Mouse (Mus musculus) C2C12 (cell line): Measurements from ENCODE around the gene Spocd1. TPM values are rescaled to one million over a fixed set of nuclear protein-coding genes. Genes with fewer than 3 reads are reported as not detected.
A peak's percentile ranks its signal among the peaks of the same experiment; 100 is the strongest.

Experiments
- H3K27me3 ChIP-seq: one replicate; pipeline ENCODE4 v1.6.1; 2011; ENCODE audit not compliant: control insufficient read depth, insufficient read depth, insufficient read length
- H3K36me3 ChIP-seq: one replicate; pipeline ENCODE4 v1.6.1; 2011; ENCODE audit not compliant: control insufficient read depth, insufficient read depth
- H3K4me3 ChIP-seq: one replicate; pipeline ENCODE4 v1.5.1; 2011; ENCODE audit warnings: mild to moderate bottlenecking, control low read depth; ENCODE audit not compliant: poor library complexity, insufficient read depth, severe bottlenecking
- H3K79me2 ChIP-seq: one replicate; pipeline ENCODE4 v1.6.1; 2011; ENCODE audit not compliant: control insufficient read depth, insufficient read depth
- H3K79me3 ChIP-seq: one replicate; pipeline ENCODE4 v1.6.1; 2011; ENCODE audit warnings: low read depth, control low read depth
- H3ac ChIP-seq: one replicate; pipeline ENCODE3; 2011; ENCODE audit warnings: low read depth; ENCODE audit not compliant: control insufficient read depth, insufficient read length
- CEBPB ChIP-seq: IDR thresholded peaks from one replicate; pipeline ENCODE4 v1.6.1; 2011; ENCODE audit warnings: low read depth, mild to moderate bottlenecking, control low read depth, moderate library complexity
- CTCF ChIP-seq: IDR thresholded peaks from one replicate; pipeline ENCODE4 v1.5.1; 2011; ENCODE audit not compliant: control insufficient read depth, insufficient read depth, insufficient read length
- FOSL1 ChIP-seq: IDR thresholded peaks from one replicate; pipeline ENCODE4 v1.8.0; 2011; ENCODE audit warnings: mild to moderate bottlenecking, low read length; ENCODE audit not compliant: poor library complexity, insufficient read depth, severe bottlenecking
- MAX ChIP-seq: IDR thresholded peaks from one replicate; pipeline ENCODE4 v1.6.1; 2011; ENCODE audit warnings: mild to moderate bottlenecking, control low read depth
- MYOD1 ChIP-seq: IDR thresholded peaks from one replicate; pipeline ENCODE4 v1.6.1; 2011; ENCODE audit warnings: low read depth; ENCODE audit not compliant: control insufficient read depth, insufficient read length
- MYOG ChIP-seq: IDR thresholded peaks from one replicate; pipeline ENCODE4 v1.6.1; 2011; ENCODE audit not compliant: control insufficient read depth, insufficient read length; ENCODE audit errors: extremely low read depth
- USF1 ChIP-seq: IDR thresholded peaks from one replicate; pipeline ENCODE4 v1.6.1; 2011; ENCODE audit warnings: low read depth, mild to moderate bottlenecking, control low read depth, moderate library complexity
- polyA plus RNA-seq: library from polyadenylated mRNA; unstranded; fragments of >200 nt; fragmentation: generic; extraction: Trizol; gene quantifications from one replicate; pipeline ENCODE4 v1.2.1, GENCODE M21; 2012; ENCODE audit warnings: missing spikeins

Gene Spocd1
- polyA plus RNA-seq, 1 experiment = 0.02 TPM

DNA sequence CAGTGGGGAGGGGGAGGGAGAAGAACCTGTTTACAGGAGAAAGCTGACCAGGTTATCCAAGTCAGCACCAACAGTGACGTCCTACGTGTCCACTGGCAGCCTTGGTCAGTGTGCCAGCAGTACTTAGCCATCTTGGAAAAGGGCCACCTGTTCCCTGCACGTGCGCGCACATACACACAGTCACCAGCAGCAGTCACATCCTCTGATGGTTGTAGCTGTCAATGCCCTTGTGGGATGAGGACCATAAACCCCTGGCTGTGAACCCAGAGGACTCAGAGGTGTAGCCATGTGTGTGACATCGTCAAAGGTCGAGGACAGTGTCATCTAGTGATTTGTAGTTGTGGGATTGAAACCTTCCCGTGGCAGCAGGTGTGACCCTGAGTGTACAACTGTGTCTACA is 4.9 kb upstream of the Spocd1 start:
- Histone ChIP-seq H3K79me3 (no peaks in the 10 kb centered on the region), H3K4me3 (no peak overlapping the region), H3ac (no peak overlapping the region)

DNA sequence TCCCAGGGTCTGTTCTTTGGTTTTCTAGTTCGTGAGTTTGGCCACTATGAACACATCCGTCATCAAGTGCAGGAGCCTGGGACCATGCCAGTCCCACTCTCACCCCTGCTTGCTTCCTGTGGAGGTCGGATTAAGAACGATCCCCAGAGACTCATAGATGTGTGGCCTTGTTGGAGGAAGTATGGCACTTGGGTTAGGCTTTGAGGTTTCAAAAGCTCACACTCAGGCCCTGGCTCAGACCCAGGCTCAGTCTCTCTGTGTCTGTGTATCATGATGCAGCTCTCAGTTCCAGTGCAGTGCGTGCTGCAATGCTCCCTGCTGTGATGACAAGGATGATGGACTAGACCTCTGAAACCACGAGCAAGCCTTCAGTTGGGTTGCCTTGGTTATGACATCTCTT is 4.4 kb upstream of the Spocd1 start:
- Histone ChIP-seq H3K36me3 (no peaks in the 10 kb centered on the region), H3K79me3 (no peaks in the 10 kb centered on the region), H3K4me3 (no peak overlapping the region), H3K79me2 (no peaks in the 10 kb centered on the region), H3K27me3 (no peaks in the 10 kb centered on the region), H3ac (no peak overlapping the region)
- no peak for TF ChIP-seq USF1

More for the DNA sequence above, 4.9 kb upstream of the Spocd1 start:
- TF ChIP-seq MAX = no peak
- TF ChIP-seq MYOD1 = no peak
- no peak for TF ChIP-seq USF1
- no peak for TF ChIP-seq CEBPB
- no peak for TF ChIP-seq MYOG
- no peak for TF ChIP-seq CTCF
- Histone ChIP-seq H3K36me3 (no peaks in the 10 kb centered on the region), H3K79me2 (no peaks in the 10 kb centered on the region), H3K27me3 (no peaks in the 10 kb centered on the region)

DNA sequence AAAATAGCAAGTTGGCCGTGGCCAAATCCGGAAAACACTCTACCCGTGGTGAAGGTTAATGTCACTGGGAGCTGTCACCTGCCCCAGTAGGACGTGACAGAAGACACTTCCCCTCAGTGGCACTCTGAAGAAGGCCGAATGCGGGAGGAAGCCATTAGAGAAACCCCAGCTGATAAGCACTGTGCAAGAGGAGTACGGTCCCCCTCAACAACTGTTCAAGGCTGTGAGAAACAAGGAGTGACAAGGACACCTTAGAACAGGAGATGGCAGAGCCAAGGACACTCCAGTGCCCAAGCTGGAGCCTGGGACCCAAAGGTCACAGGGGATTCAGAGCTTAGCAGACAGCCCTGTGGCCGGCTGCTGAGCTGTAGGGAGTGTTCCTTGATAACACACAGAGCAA is 2.5 kb upstream of the Spocd1 start:
- Histone ChIP-seq H3K36me3 (no peaks in the 10 kb centered on the region), H3ac (no peak overlapping the region), H3K79me3 (no peaks in the 10 kb centered on the region), H3K79me2 (no peaks in the 10 kb centered on the region), H3K4me3 (no peak overlapping the region), H3K27me3 (no peaks in the 10 kb centered on the region)
- TF ChIP-seq CEBPB = no peak
- no peak for TF ChIP-seq MYOG
- no peak for TF ChIP-seq MAX
- no peak for TF ChIP-seq USF1
- TF ChIP-seq CTCF = no peak
- no peak for TF ChIP-seq FOSL1
- no peak for TF ChIP-seq MYOD1

DNA sequence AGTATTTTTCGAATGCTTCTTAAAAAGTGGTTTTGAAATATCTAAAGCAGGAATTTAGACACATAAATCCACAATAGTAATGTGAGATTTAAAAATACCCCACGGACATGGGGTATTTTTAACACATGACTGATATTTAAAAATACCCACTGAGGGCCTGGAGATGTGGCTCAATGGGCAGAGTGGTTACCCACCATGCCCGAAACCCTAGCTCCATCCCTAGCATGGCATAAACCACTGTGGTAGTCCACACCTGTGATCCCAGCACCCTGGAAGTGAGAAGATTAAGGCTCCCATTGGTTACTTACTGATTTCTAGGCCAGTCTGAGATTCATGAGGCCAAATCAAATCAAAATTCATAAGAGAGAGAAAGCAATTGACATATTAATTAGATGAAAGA is 2.0 kb upstream of the Spocd1 start:
- Histone ChIP-seq H3K79me2 (no peaks in the 10 kb centered on the region), H3K27me3 (no peaks in the 10 kb centered on the region), H3K79me3 (no peaks in the 10 kb centered on the region)

GRCm38 (mm10) chr4:129928124-129928751 is 811 bp upstream of the Spocd1 start:
- Histone ChIP-seq H3K4me3 (no peak overlapping the region), H3K79me2 (no peaks in the 10 kb centered on the region), H3ac (peak overlapping the region; percentile 30), H3K27me3 (no peaks in the 10 kb centered on the region), H3K36me3 (no peaks in the 10 kb centered on the region), H3K79me3 (no peaks in the 10 kb centered on the region)
- TF ChIP-seq USF1 = no peak
- TF ChIP-seq MYOD1 = no peak
- peak; percentile 95 for TF ChIP-seq CTCF

More for the DNA sequence above, 2.0 kb upstream of the Spocd1 start:
- H3K36me3 ChIP-seq = no peaks in the 10 kb centered on the region
- H3ac ChIP-seq = no peak overlapping the region
- H3K4me3 ChIP-seq = no peak overlapping the region
- no peak for TF ChIP-seq FOSL1
- TF ChIP-seq CTCF = no peak
- TF ChIP-seq MYOG = no peak
- TF ChIP-seq MAX = no peak
- no peak for TF ChIP-seq CEBPB
- no peak for TF ChIP-seq MYOD1
- TF ChIP-seq USF1 = no peak

DNA sequence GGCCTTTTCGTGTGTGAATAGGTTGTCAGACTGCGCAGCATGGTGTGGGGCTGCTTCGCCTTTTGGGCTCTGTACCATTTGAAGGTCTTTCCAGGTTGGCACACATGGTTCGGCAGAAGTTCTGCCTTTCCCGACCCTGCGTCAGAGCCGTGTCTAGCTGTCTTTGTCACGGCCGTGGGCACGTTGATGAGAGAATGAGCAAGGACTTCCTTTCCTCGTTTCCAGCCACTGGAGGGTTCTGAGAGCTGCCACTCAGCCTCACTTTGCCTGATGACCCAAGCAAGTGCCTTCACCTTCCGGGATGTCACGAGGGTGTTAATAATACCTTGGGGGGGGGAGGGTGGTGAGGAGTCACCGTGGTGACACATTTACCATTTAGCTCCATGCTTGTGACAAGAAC is 4.6 kb downstream of the Spocd1 start:
- H3K79me3 ChIP-seq = no peaks in the 10 kb centered on the region
- no peak overlapping the region for H3ac ChIP-seq
- TF ChIP-seq CTCF (no peak), MAX (no peak), MYOG (no peak), FOSL1 (no peak), USF1 (no peak), MYOD1 (no peak), CEBPB (no peak)
- no peaks in the 10 kb centered on the region for H3K79me2 ChIP-seq
- peaks cover 15% of the 10 kb centered on the region for H3K27me3 ChIP-seq
- H3K36me3 ChIP-seq = no peaks in the 10 kb centered on the region
- no peak overlapping the region for H3K4me3 ChIP-seq
